Mouse (Mus musculus) lung, embryonic 14.5 days (tissue): ENCODE results near the gene Otud6a. TPM values are rescaled to one million over a fixed set of nuclear protein-coding genes. Genes with fewer than 3 reads are reported as not detected.

ENCODE experiments used
- ATAC-seq: fragments of 200-750 bp; cut with Nextera tagmentation; 2 replicates; pipeline ENCODE4 v1.8.0; 2017; ENCODE audit warnings: mild to moderate bottlenecking, moderate TSS enrichment, moderate library complexity; ENCODE audit not compliant: insufficient read depth
- DNase-seq: peaks from one replicate; pipeline ENCODE4 v3.0.0-alpha.2; 2015
- H3K27ac ChIP-seq: fragments of 300-500 bp; sonication (generic); 2 replicates; pipeline ENCODE4 v1.5.1; 2014; ENCODE audit warnings: low read depth, mild to moderate bottlenecking, moderate library complexity
- H3K27me3 ChIP-seq: fragments of 300-500 bp; sonication (generic); 2 replicates; pipeline ENCODE4 v1.6.1; 2014; ENCODE audit warnings: low read length, control low read depth; ENCODE audit not compliant: insufficient read depth
- H3K36me3 ChIP-seq: fragments of 300-500 bp; sonication (generic); 2 replicates; pipeline ENCODE4 v1.6.1; 2014; ENCODE audit warnings: control low read depth; ENCODE audit not compliant: insufficient read depth
- H3K4me1 ChIP-seq: fragments of 300-500 bp; sonication (generic); 2 replicates; pipeline ENCODE4 v1.6.1; 2014; ENCODE audit warnings: antibody characterized with exemption, control low read depth; ENCODE audit not compliant: insufficient read depth
- H3K4me2 ChIP-seq: fragments of 300-500 bp; sonication (generic); 2 replicates; pipeline ENCODE4 v1.6.1; 2014; ENCODE audit warnings: mild to moderate bottlenecking
- H3K4me3 ChIP-seq: fragments of 300-500 bp; sonication (generic); 2 replicates; pipeline ENCODE4 v1.5.1; 2014; ENCODE audit warnings: low read depth, low read length
- H3K9ac ChIP-seq: fragments of 300-500 bp; sonication (generic); 2 replicates; pipeline ENCODE4 v1.6.1; 2014
- H3K9me3 ChIP-seq: fragments of 300-500 bp; sonication (generic); 2 replicates; pipeline ENCODE4 v1.6.1; 2016; ENCODE audit warnings: low read depth, low read length, control low read depth
- CTCF ChIP-seq: IDR thresholded peaks from 2 replicates; pipeline ENCODE4 v1.5.1; 2016; ENCODE audit warnings: antibody characterized with exemption, low read depth
- WGBS: fragments of 180-500 bp; shearing (Covaris S2); extraction: QIAGEN DNeasy Blood & Tissue Kit; methylation state at CpG from one replicate; pipeline ENCODE4 v1.1.7; 2014; 5-methylcytosine and 5-hydroxymethylcytosine counted together
- microRNA counts: library from miRNA; unstranded; fragments of <30 nt; microRNA quantifications from one replicate; lab custom pipeline; 2016
- microRNA-seq: library from miRNA; unstranded; fragments of <30 nt; microRNA quantifications from one replicate; pipeline ENCODE4, GENCODE M21; 2016; ENCODE audit warnings: borderline number of aligned reads
- polyA plus RNA-seq: library from polyadenylated mRNA; unstranded; fragments of >200 nt; fragmentation: Nextera tagmentation; extraction: Ambion mirVana; gene quantifications from 2 replicates; pipeline ENCODE4 v1.2.1, GENCODE M21; 2014

The Otud6a gene
- polyA plus RNA-seq, 1 experiment from 2014 or later = not detected

GRCm38 (mm10) chrX:100475569-100476223 lies 46.9 kb downstream of the Otud6a start:
- Histone ChIP-seq H3K4me2 (no peak overlapping the region), H3K4me1 (no peaks in the 10 kb centered on the region), H3K36me3 (no peaks in the 10 kb centered on the region), H3K27me3 (no peaks in the 10 kb centered on the region), H3K9me3 (no peaks in the 10 kb centered on the region), H3K9ac (no peak overlapping the region), H3K4me3 (no peak overlapping the region), H3K27ac (no peak overlapping the region)
- no peak for TF ChIP-seq CTCF
- DNase-seq (no peak), ATAC-seq (no peak)
- WGBS = 55% methylated on average over 4 of the region's 4 CpGs

MicroRNAs within 50 kb of the gene (microRNA counts, 519-probe panel; counts per million panel counts)
- microRNA mmu-miR-676 (lab: Ali Mortazavi, UCI) = 3,085 counts per million, percentile 59 among the panel's probes with 10 or more counts

Small RNA genes within 50 kb of the gene (microRNA-seq; reads per million reads assigned to microRNA genes)
- 824 reads per million, percentile 71 among the genes with 10 or more reads in this experiment for gene Mir676

Other genes with a start within 250 kb of the Otud6a start
- gene Awat2, start 13.7 kb downstream of the Otud6a start, polyA plus RNA-seq = 0.62 and 1.0 TPM in 2 replicates
- gene Igbp1, start 65.3 kb downstream of the Otud6a start, polyA plus RNA-seq = 43.6 and 43.8 TPM in 2 replicates
- gene Dgat2l6, start 95.8 kb downstream of the Otud6a start, polyA plus RNA-seq = not detected in 2 replicates
- not detected in 2 replicates for gene Awat1, start 143.2 kb downstream of the Otud6a start, polyA plus RNA-seq
- not detected in 2 replicates for gene P2ry4, start 165.9 kb downstream of the Otud6a start, polyA plus RNA-seq
- not detected in 2 replicates for gene Arr3, start 176.5 kb downstream of the Otud6a start, polyA plus RNA-seq
- gene Kif4, start 196.7 kb downstream of the Otud6a start, polyA plus RNA-seq = 41.5 and 45.0 TPM in 2 replicates
- gene Pdzd11, start 197.6 kb downstream of the Otud6a start, polyA plus RNA-seq = 100 and 105 TPM in 2 replicates